Mouse (Mus musculus): ENCODE measurements at regions not wholly inside any gene's neighbourhood (a gene's known extent, or its start where the extent isn't known, plus 50 kb on each side); places are given as distances from the start of the nearest gene placed in this dataset.

GRCm38 (mm10) chr7:36449181-36449915 lies 248.6 kb upstream of the Tshz3 start:
- no peak for TF ChIP-seq CTCF (IDR thresholded peaks at IDR 0.05; ENCODE audit: low read depth)
- no peak for TF ChIP-seq EP300 (IDR thresholded peaks at IDR 0.05; ENCODE audit: low read depth)

Measured in heart, postnatal 0 days (tissue).